Mouse (Mus musculus): ENCODE measurements around the gene Ssh2. TPM values are rescaled to one million over a fixed set of nuclear protein-coding genes. Genes with fewer than 3 reads are reported as not detected.
A peak's percentile ranks its signal among the peaks of the same experiment; 100 is the strongest.
"Not testable (repeated sequence)": the region's sequence is repeated elsewhere in the genome, so short reads cannot be mapped to it uniquely, and the experiment has no call there.

Ssh2 gene
- polyA plus RNA-seq, 1 experiment from 2014 or later: 17.5 TPM

DNA sequence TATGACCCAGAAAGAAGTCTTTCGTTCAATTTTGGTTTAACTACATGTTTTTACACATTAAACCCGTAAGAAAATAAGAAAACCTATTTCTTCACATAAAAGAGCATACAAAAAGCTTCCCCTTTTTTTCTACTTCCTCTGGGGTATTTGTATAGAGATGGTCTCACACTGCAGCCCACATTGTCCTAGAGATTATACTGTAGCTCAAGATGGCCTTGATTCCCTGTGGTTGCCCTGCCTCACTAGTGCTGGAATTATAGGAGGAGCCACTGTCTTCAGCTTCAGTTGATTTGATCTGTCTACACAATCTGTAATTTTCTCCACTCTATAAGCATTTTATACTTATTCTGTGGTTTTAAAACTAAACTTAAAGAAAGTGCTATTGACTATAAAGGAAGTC, 15.4 kb downstream of the Ssh2 start:
- ATAC-seq (ENCODE audit: extremely low read depth, insufficient number of reproducible peaks, low FRiP score, low TSS enrichment): no peak
- Histone ChIP-seq H3K9me3 (no peaks in the 10 kb centered on the region), H3K27me3 (replicated peaks) (no peaks in the 10 kb centered on the region), H3K4me1 (no peaks in the 10 kb centered on the region), H3K4me3 (no peak overlapping the region), H3K27ac (replicated peaks) (no peak overlapping the region), H3K36me3 (no peaks in the 10 kb centered on the region), H3K9ac (no peak overlapping the region), H3K4me2 (no peak overlapping the region)
- 92% methylated on average over 2 of the region's 2 CpGs for WGBS

DNA sequence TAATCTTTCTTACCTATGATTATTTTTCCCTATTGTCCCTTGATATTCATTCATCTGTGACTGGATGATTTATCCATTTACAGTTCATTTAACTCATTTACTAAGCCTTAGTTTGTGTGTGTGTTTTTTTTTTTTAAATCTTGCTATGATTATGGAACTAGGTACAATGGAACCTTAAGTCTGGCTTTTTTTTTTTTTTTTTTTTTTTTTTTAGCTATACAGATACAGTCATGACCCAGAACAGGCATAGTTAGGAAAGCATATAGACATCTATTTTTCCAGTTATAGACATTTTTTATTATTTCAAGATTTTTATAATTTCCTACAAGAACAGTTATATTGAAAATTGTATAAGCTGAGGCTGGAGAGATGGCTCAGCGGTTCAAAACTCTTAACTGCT, 19.2 kb downstream of the Ssh2 start:
- H3K4me2 ChIP-seq: no peak overlapping the region
- no peaks in the 10 kb centered on the region for H3K9me3 ChIP-seq
- H3K4me3 ChIP-seq: no peak overlapping the region
- 94% methylated on average over 1 of the region's 1 CpGs for WGBS
- no peaks in the 10 kb centered on the region for H3K4me1 ChIP-seq
- H3K9ac ChIP-seq: no peak overlapping the region
- H3K27me3 ChIP-seq (replicated peaks): no peaks in the 10 kb centered on the region
- ATAC-seq (ENCODE audit: extremely low read depth, insufficient number of reproducible peaks, low FRiP score, low TSS enrichment): no peak
- no peak overlapping the region for H3K27ac ChIP-seq (replicated peaks)
- no peaks in the 10 kb centered on the region for H3K36me3 ChIP-seq

GRCm38 (mm10) chr11:77239658-77240345, 23.7 kb downstream of the Ssh2 start:
- Histone ChIP-seq H3K27me3 (replicated peaks) (no peaks in the 10 kb centered on the region), H3K9ac (no peak overlapping the region), H3K9me3 (no peaks in the 10 kb centered on the region), H3K36me3 (no peaks in the 10 kb centered on the region), H3K4me3 (no peak overlapping the region), H3K4me1 (0 out of 2 replicates have a peak, but pooled peaks cover 7% of the 10 kb centered on the region), H3K27ac (replicated peaks) (no peak overlapping the region), H3K4me2 (no peak overlapping the region)
- WGBS: 80% methylated on average over 1 of the region's 1 CpGs
- no peak for ATAC-seq (ENCODE audit: extremely low read depth, insufficient number of reproducible peaks, low FRiP score, low TSS enrichment)

DNA sequence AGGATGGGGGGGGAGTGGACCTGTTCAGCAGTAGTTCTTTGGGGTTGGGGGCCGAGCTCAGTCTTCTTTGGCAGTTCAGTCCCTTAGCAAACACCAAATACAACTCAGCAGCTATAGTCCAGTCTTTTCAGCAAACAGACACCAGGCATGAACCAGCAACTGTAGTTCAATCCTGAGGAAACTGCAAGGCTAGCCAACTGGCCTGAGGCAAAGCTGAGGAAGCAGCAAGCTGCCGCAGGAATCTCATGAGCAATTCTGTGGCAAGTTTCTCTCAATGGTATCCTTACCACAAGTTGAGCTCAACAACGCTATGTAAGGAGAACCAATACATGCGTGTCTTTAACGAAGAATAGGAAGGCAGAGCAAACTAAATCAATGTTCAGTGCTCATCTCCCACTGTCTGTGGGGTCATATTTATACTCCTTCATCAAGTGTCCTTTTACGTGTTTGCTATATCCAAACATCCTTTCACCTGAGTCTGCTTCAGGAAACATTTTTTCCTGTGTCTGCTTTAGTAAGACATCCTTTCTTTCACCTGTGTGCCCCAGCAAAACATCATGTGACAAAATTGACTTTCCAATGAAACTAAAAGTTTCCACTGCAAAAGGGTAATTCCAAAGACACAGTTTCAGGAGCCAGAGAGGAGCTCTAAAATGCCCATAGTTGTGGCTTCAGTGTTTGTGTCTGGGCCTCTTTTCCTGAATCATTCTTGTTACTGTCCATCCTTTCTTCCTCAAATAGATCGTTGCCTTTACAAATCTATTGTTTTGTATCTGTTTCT, 24.6 kb downstream of the Ssh2 start:
- Histone ChIP-seq H3K4me3 (no peak overlapping the region), H3K27me3 (replicated peaks) (no peaks in the 10 kb centered on the region), H3K9me3 (no peaks in the 10 kb centered on the region), H3K4me2 (no peak overlapping the region), H3K4me1 (0 out of 2 replicates have a peak, but pooled peaks cover 7% of the 10 kb centered on the region), H3K27ac (replicated peaks) (no peak overlapping the region), H3K36me3 (no peaks in the 10 kb centered on the region), H3K9ac (no peak overlapping the region)
- 82% methylated on average over 7 of the region's 7 CpGs for WGBS
- no peak for ATAC-seq (ENCODE audit: extremely low read depth, insufficient number of reproducible peaks, low FRiP score, low TSS enrichment)

GRCm38 (mm10) chr11:77242912-77243311, 26.8 kb downstream of the Ssh2 start:
- Histone ChIP-seq H3K36me3 (no peaks in the 10 kb centered on the region), H3K4me1 (0 out of 2 replicates have a peak, but pooled peaks cover 7% of the 10 kb centered on the region), H3K4me2 (no peak overlapping the region), H3K27ac (replicated peaks) (no peak overlapping the region), H3K9me3 (no peaks in the 10 kb centered on the region), H3K9ac (no peak overlapping the region), H3K27me3 (replicated peaks) (no peaks in the 10 kb centered on the region), H3K4me3 (no peak overlapping the region)
- 50% methylated on average over 2 of the region's 2 CpGs for WGBS
- no peak for ATAC-seq (ENCODE audit: extremely low read depth, insufficient number of reproducible peaks, low FRiP score, low TSS enrichment)

DNA sequence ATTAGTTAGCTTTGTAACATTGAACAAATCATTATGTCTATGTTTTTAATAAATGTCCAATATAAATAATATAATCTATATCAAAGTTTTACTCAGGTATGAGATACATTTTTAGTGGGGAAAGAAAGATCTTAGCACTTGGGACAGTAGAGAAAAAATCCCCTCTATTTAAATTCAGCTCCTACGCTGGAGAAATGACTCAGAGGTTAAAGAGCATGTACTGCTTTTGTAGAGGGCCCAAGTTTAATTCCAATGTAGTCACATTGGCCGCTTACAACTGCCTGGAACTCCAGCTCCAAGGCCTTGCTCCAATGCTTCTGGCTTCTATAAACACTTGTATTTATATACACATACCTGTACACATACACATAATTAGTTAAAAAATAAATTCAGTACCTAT, 36.7 kb downstream of the Ssh2 start:
- H3K4me1 ChIP-seq: no peaks in the 10 kb centered on the region
- H3K27me3 ChIP-seq (replicated peaks): no peaks in the 10 kb centered on the region
- no peak overlapping the region for H3K4me2 ChIP-seq
- H3K4me3 ChIP-seq: no peak overlapping the region
- no peak for ATAC-seq (ENCODE audit: extremely low read depth, insufficient number of reproducible peaks, low FRiP score, low TSS enrichment)
- H3K9ac ChIP-seq: no peak overlapping the region
- 81% methylated on average over 2 of the region's 2 CpGs for WGBS
- H3K36me3 ChIP-seq: no peaks in the 10 kb centered on the region
- H3K9me3 ChIP-seq: no peaks in the 10 kb centered on the region
- no peak overlapping the region for H3K27ac ChIP-seq (replicated peaks)

DNA sequence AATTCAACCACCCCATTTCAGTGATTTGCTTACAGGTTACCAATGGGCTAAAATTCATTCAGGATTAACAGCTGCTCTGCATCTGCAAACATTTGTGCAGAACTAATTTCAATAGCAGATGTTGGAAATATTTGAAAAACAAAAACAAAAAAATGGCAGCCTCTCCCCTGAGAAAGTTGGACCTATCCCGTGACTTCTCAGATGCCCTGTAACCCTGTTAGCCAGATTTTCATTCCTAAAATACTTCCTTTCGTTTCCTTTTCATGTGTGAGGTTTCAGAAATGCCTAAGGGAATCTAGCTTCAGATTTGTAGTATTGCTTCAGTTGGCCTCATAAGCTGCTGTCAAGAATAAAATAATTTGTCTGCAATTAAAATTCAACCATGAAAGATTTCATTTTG, 43.4 kb downstream of the Ssh2 start:
- Histone ChIP-seq H3K4me3 (no peak overlapping the region), H3K9me3 (no peaks in the 10 kb centered on the region), H3K27me3 (replicated peaks) (no peaks in the 10 kb centered on the region), H3K4me2 (no peak overlapping the region), H3K27ac (replicated peaks) (no peak overlapping the region), H3K9ac (no peak overlapping the region), H3K36me3 (no peaks in the 10 kb centered on the region), H3K4me1 (no peaks in the 10 kb centered on the region)
- 53% methylated on average over 2 of the region's 2 CpGs for WGBS
- no peak for ATAC-seq (ENCODE audit: extremely low read depth, insufficient number of reproducible peaks, low FRiP score, low TSS enrichment)

GRCm38 (mm10) chr11:77267401-77267800, 51.3 kb downstream of the Ssh2 start:
- no peaks in the 10 kb centered on the region for H3K27me3 ChIP-seq (replicated peaks)
- H3K4me3 ChIP-seq: no peak overlapping the region
- no peaks in the 10 kb centered on the region for H3K36me3 ChIP-seq
- no peak overlapping the region for H3K27ac ChIP-seq (replicated peaks)
- H3K4me1 ChIP-seq: no peaks in the 10 kb centered on the region
- ATAC-seq (ENCODE audit: extremely low read depth, insufficient number of reproducible peaks, low FRiP score, low TSS enrichment): no peak
- H3K9ac ChIP-seq: no peak overlapping the region
- no peaks in the 10 kb centered on the region for H3K9me3 ChIP-seq
- WGBS: 60% methylated on average over 2 of the region's 2 CpGs
- no peak overlapping the region for H3K4me2 ChIP-seq

GRCm38 (mm10) chr11:77276000-77276399, 59.9 kb downstream of the Ssh2 start:
- no peak for ATAC-seq (ENCODE audit: extremely low read depth, insufficient number of reproducible peaks, low FRiP score, low TSS enrichment)
- H3K4me3 ChIP-seq: no peak overlapping the region
- H3K4me2 ChIP-seq: no peak overlapping the region
- WGBS: 88% methylated on average over 2 of the region's 2 CpGs
- H3K27me3 ChIP-seq (replicated peaks): no peaks in the 10 kb centered on the region
- no peak overlapping the region for H3K9ac ChIP-seq
- peaks cover 30% of the 10 kb centered on the region for H3K4me1 ChIP-seq
- H3K9me3 ChIP-seq: no peaks in the 10 kb centered on the region
- no peaks in the 10 kb centered on the region for H3K36me3 ChIP-seq
- H3K27ac ChIP-seq (replicated peaks): no peak overlapping the region

DNA sequence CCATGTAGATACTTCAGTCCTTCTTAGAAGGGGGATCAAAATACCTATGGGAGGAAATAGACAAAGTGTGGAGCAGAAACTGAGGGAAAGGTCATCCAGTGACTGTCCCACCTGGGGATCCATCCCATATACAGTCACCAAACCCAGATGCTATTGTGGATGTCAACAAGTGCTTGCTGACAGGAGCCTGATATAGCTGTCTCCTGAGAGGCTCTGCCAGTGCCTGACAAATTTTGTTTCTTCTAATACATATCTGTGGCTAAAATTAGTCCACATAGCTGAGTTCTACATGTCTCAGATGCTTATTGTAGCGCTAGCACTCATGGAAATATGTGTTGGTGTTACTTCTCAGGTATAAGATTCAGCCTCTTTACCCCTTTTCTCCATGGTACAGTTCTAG, 62.5 kb downstream of the Ssh2 start:
- peak overlapping the region; percentile 81 for H3K27ac ChIP-seq (replicated peaks)
- H3K4me1 ChIP-seq: peaks cover 30% of the 10 kb centered on the region
- H3K36me3 ChIP-seq; H3K9me3 ChIP-seq; H3K27me3 ChIP-seq (replicated peaks); ATAC-seq (ENCODE audit: extremely low read depth, insufficient number of reproducible peaks, low FRiP score, low TSS enrichment); H3K4me3 ChIP-seq; H3K9ac ChIP-seq: not testable (repeated sequence)
- H3K4me2 ChIP-seq: peak overlapping the region; percentile 45
- 43% methylated on average over 1 of the region's 1 CpGs for WGBS

GRCm38 (mm10) chr11:77280219-77280618, 64.1 kb downstream of the Ssh2 start:
- Histone ChIP-seq H3K36me3 (no peaks in the 10 kb centered on the region), H3K27ac (replicated peaks) (no peak overlapping the region), H3K4me2 (no peak overlapping the region), H3K27me3 (replicated peaks) (no peaks in the 10 kb centered on the region), H3K9me3 (no peaks in the 10 kb centered on the region), H3K4me1 (peaks cover 30% of the 10 kb centered on the region), H3K4me3 (no peak overlapping the region), H3K9ac (no peak overlapping the region)
- no peak for ATAC-seq (ENCODE audit: extremely low read depth, insufficient number of reproducible peaks, low FRiP score, low TSS enrichment)
- WGBS: 70% methylated on average over 1 of the region's 1 CpGs

DNA sequence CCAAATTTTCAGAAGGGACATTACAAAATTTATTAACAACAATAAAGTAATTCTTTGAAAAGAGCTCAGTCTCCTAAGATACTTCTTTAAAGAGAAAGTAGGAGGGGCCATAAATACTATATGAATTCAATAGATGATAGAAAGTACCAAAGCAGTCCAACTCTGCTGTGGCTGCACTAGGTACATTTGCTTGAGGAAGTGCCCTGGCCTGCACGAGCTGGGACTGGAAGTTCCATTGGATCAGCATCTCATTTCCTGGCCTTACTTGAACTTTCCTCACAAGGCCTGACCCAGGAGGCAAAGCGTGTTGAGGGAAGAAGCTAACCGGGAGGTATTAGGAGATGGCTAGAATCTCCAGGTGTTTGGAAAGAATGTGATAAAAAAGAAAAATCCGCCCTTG, 75.4 kb downstream of the Ssh2 start:
- H3K27me3 ChIP-seq (replicated peaks): no peaks in the 10 kb centered on the region
- H3K36me3 ChIP-seq: no peaks in the 10 kb centered on the region
- H3K4me3 ChIP-seq: no peak overlapping the region
- no peak overlapping the region for H3K9ac ChIP-seq
- no peak overlapping the region for H3K4me2 ChIP-seq
- H3K4me1 ChIP-seq: no peaks in the 10 kb centered on the region
- no peak overlapping the region for H3K27ac ChIP-seq (replicated peaks)
- WGBS: 69% methylated on average over 4 of the region's 4 CpGs
- no peaks in the 10 kb centered on the region for H3K9me3 ChIP-seq
- no peak for ATAC-seq (ENCODE audit: extremely low read depth, insufficient number of reproducible peaks, low FRiP score, low TSS enrichment)

All from heart, embryonic 13.5 days (tissue).